Comparison of ENCODE assay signal across 8 mouse cellular contexts in the genomic region with DNA sequence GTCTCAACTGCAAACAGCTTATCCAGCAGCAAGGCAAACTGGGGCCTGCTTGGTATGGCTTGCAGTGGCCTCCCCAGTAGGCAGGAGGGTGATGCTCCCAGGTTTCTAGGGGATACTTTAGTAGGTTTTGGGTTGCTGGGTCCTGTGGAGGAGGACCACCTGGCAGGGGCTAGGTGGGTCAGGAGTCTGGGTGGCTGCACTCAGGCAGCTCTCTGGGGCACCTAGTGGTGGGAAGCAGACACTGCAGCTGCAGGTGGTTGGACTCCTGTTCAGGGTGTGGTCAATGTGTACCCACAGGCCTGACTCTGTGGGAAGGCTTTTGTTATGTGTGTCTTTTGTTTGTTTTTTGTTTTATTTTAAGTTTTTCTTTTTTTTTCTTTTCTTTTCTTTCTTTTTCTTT. TPM values are rescaled to one million over a fixed set of nuclear protein-coding genes. Genes with fewer than 3 reads are reported as not detected.
DNase-seq lines count a peak whose midpoint lies in the region; ATAC-seq and TF ChIP-seq lines count a peak whose summit lies in the region.

No protein-coding gene starts in this region.

- no peak for TF ChIP-seq POLR2A in kidney, adult 2 months (IDR thresholded peaks at IDR 0.05; ENCODE audit: low read depth, low read length)
- TF ChIP-seq POLR2A in ES-Bruce4 (IDR thresholded peaks at IDR 0.05; ENCODE audit: insufficient read depth, low read length), result no peak
- TF ChIP-seq POLR2A in bone marrow macrophage, adult 2 months (IDR thresholded peaks at IDR 0.05; ENCODE audit: borderline replicate concordance, low read depth, low read length), result no peak
- TF ChIP-seq POLR2A in spleen, adult 2 months (IDR thresholded peaks at IDR 0.05; ENCODE audit: low read depth, low read length), result no peak

- TF ChIP-seq CTCF in kidney, adult 2 months (conservative IDR thresholded peaks at IDR 0.05; ENCODE audit: insufficient read depth, insufficient read length, low read depth, low read length), result peak; percentile 77
- peak; percentile 85 for TF ChIP-seq CTCF in ES-Bruce4 (IDR thresholded peaks at IDR 0.05; ENCODE audit: low read depth, low read length)
- peak; percentile 30; the same call in 1 of the 2 replicates for TF ChIP-seq CTCF in bone marrow macrophage, adult 2 months (IDR thresholded peaks at IDR 0.05; ENCODE audit: low read depth, low read length)
- peak; percentile 78; the same call in 1 of the 2 replicates for TF ChIP-seq CTCF in spleen, adult 2 months (IDR thresholded peaks at IDR 0.05; ENCODE audit: extremely low read depth, insufficient read depth, insufficient read length, insufficient replicate concordance)

- no peaks in the 10 kb centered on the region for H3K9me3 ChIP-seq in kidney, embryonic 16.5 days (ENCODE audit: low read length)
- H3K9me3 ChIP-seq in ES-Bruce4 (replicated peaks; ENCODE audit: control insufficient read depth, insufficient read depth, low read length, poor library complexity, severe bottlenecking), result no peaks in the 10 kb centered on the region
- no peaks in the 10 kb centered on the region for H3K9me3 ChIP-seq in hindbrain, embryonic 12.5 days (replicated peaks)

- no peak overlapping the region for H3K4me2 ChIP-seq in kidney, embryonic 16.5 days (replicated peaks; ENCODE audit: low read depth, low read length)
- H3K4me2 ChIP-seq in hindbrain, embryonic 12.5 days (replicated peaks), result no peak overlapping the region

- H3K27ac ChIP-seq in kidney, adult 2 months (ENCODE audit: insufficient read depth, low read depth, low read length), result no peak overlapping the region
- no peak overlapping the region for H3K27ac ChIP-seq in kidney, embryonic 16.5 days (ENCODE audit: low read length)
- no peak overlapping the region for H3K27ac ChIP-seq in ES-Bruce4 (ENCODE audit: insufficient read depth, low read length)
- no peak overlapping the region for H3K27ac ChIP-seq in bone marrow macrophage, adult 2 months (ENCODE audit: insufficient read depth, low read depth, low read length)
- no peak overlapping the region for H3K27ac ChIP-seq in spleen, adult 2 months (ENCODE audit: insufficient read depth, low read length)
- no peak overlapping the region for H3K27ac ChIP-seq in hindbrain, embryonic 12.5 days

- H3K9ac ChIP-seq in kidney, embryonic 16.5 days (replicated peaks; ENCODE audit: low read length), result no peak overlapping the region
- H3K9ac ChIP-seq in ES-Bruce4 (ENCODE audit: low read depth, poor library complexity, severe bottlenecking), result no peak overlapping the region
- H3K9ac ChIP-seq in hindbrain, embryonic 12.5 days, result no peak overlapping the region

- DNase-seq in kidney, adult 2 months, result peak; percentile 78
- peak; percentile 78 to 82 for DNase-seq in kidney, postnatal 4 days
- peak in 1 of 2 experiments; percentile 61 for DNase-seq in spleen, adult 2 months (ENCODE audit: low read depth in 1 of 2, low spot score in 2 of 2)

- H3K27me3 ChIP-seq in kidney, adult 2 months (replicated peaks; ENCODE audit: control insufficient read depth, insufficient read depth, low read length), result no peaks in the 10 kb centered on the region
- H3K27me3 ChIP-seq in kidney, embryonic 16.5 days (ENCODE audit: insufficient read depth, low read length), result peaks cover 48% of the 10 kb centered on the region
- H3K27me3 ChIP-seq in ES-Bruce4 (ENCODE audit: control insufficient read depth, insufficient read depth, low read length, poor library complexity, severe bottlenecking), result no peaks in the 10 kb centered on the region; the same call in 1 of the 2 replicates
- H3K27me3 ChIP-seq in spleen, adult 2 months (ENCODE audit: control insufficient read depth, insufficient read depth, low read length), result peaks cover 27% of the 10 kb centered on the region
- H3K27me3 ChIP-seq in hindbrain, embryonic 12.5 days, result peaks cover 86% of the 10 kb centered on the region

- no peak overlapping the region for H3K4me3 ChIP-seq in kidney, adult 2 months (ENCODE audit: insufficient read depth, low read depth, low read length)
- H3K4me3 ChIP-seq in kidney, embryonic 16.5 days (ENCODE audit: low read length), result no peak overlapping the region
- no peak overlapping the region for H3K4me3 ChIP-seq in ES-Bruce4 (ENCODE audit: low read depth, low read length)
- no peak overlapping the region for H3K4me3 ChIP-seq in bone marrow macrophage, adult 2 months (ENCODE audit: insufficient read depth, low read length)
- no peak overlapping the region for H3K4me3 ChIP-seq in spleen, adult 2 months (ENCODE audit: extremely low read depth, insufficient read depth, insufficient read length)
- no peak overlapping the region for H3K4me3 ChIP-seq in hindbrain, embryonic 12.5 days

- H3K4me1 ChIP-seq in kidney, adult 2 months (ENCODE audit: control insufficient read depth, insufficient read depth, low read length), result peaks cover 18% of the 10 kb centered on the region
- H3K4me1 ChIP-seq in kidney, embryonic 16.5 days (ENCODE audit: insufficient read depth, low read length), result peaks cover 42% of the 10 kb centered on the region
- peaks cover 8% of the 10 kb centered on the region for H3K4me1 ChIP-seq in ES-Bruce4 (ENCODE audit: control insufficient read depth, insufficient read depth, low read length)
- peaks cover 6% of the 10 kb centered on the region; the same call in 1 of the 2 replicates for H3K4me1 ChIP-seq in bone marrow macrophage, adult 2 months (ENCODE audit: control insufficient read depth, insufficient read depth, low read length)
- peaks cover 23% of the 10 kb centered on the region for H3K4me1 ChIP-seq in spleen, adult 2 months (ENCODE audit: control insufficient read depth, insufficient read depth, insufficient read length)
- peaks cover 38% of the 10 kb centered on the region for H3K4me1 ChIP-seq in hindbrain, embryonic 12.5 days

- H3K36me3 ChIP-seq in kidney, adult 2 months (ENCODE audit: control insufficient read depth, insufficient read depth, low read length), result no peaks in the 10 kb centered on the region
- no peaks in the 10 kb centered on the region for H3K36me3 ChIP-seq in kidney, embryonic 16.5 days (ENCODE audit: insufficient read depth, low read length)
- H3K36me3 ChIP-seq in ES-Bruce4 (ENCODE audit: control insufficient read depth, insufficient read depth, low read length, poor library complexity, severe bottlenecking), result no peaks in the 10 kb centered on the region
- H3K36me3 ChIP-seq in spleen, adult 2 months (ENCODE audit: control insufficient read depth, insufficient read depth, low read length), result no peaks in the 10 kb centered on the region
- no peaks in the 10 kb centered on the region for H3K36me3 ChIP-seq in hindbrain, embryonic 12.5 days

- TF ChIP-seq EP300 in ES-Bruce4 (IDR thresholded peaks at IDR 0.05; ENCODE audit: insufficient read depth, low read depth, low read length), result 0 out of 2 replicates have a peak, but pooled peaks have one; percentile 41

- ATAC-seq in kidney, embryonic 16.5 days (ENCODE audit: low FRiP score, low TSS enrichment), result no peak
- ATAC-seq in erythroid progenitor cell, adult 5-6 weeks (replicated peaks; ENCODE audit: low FRiP score, poor library complexity, severe bottlenecking), result no peak; the same call in 1 of the 2 replicates
- ATAC-seq in hindbrain, embryonic 12.5 days (ENCODE audit: low FRiP score), result no peak

RNA-seq across cellular contexts. Expression of a gene that starts 17.7 kb away (rescaled TPM):
- 48.3 and 57.5 TPM in 2 replicates for polyA plus RNA-seq in kidney, adult 2 months (2012; rRNA removed)
- polyA plus RNA-seq in kidney, embryonic 16.5 days (2015; fragmentation: Nextera tagmentation; extraction: Ambion mirVana), result 22.2 and 30.6 TPM in 2 replicates
- 18.8 and 19.3 TPM in 2 replicates for polyA plus RNA-seq in ES-Bruce4 (2011; ENCODE audit: insufficient read depth, insufficient read length, low read depth, missing spikeins)
- 0.44 and 0.97 TPM in 2 replicates for polyA plus RNA-seq in bone marrow macrophage, adult 2 months (2012; ENCODE audit: insufficient read depth, insufficient read length, missing spikeins)
- polyA plus RNA-seq in spleen, adult 2 months (2012; rRNA removed), result 2.1 and 2.7 TPM in 2 replicates
- 0.72 TPM in 1 of 2 replicates, not detected in the other for total RNA-seq in erythroid progenitor cell, adult 5-6 weeks (2015; ENCODE audit: low replicate concordance)
- not detected in 2 replicates for total RNA-seq in erythroid progenitor cell, adult 5-6 weeks (2017; ENCODE audit: low replicate concordance)
- 0.82 and 2.3 TPM in 2 replicates for polyA plus RNA-seq in hindbrain, embryonic 12.5 days (2016; fragmentation: Nextera tagmentation; extraction: Ambion mirVana)

RNA-seq across cellular contexts. Expression of a gene that starts 18.8 kb away (rescaled TPM):
- 3.3 and 4.4 TPM in 2 replicates for polyA plus RNA-seq in kidney, adult 2 months (2012; rRNA removed)
- polyA plus RNA-seq in kidney, embryonic 16.5 days (2015; fragmentation: Nextera tagmentation; extraction: Ambion mirVana), result 1.9 and 3.0 TPM in 2 replicates
- polyA plus RNA-seq in ES-Bruce4 (2011; ENCODE audit: insufficient read depth, insufficient read length, low read depth, missing spikeins), result 1.5 and 2.0 TPM in 2 replicates
- polyA plus RNA-seq in bone marrow macrophage, adult 2 months (2012; ENCODE audit: insufficient read depth, insufficient read length, missing spikeins), result not detected in 2 replicates
- polyA plus RNA-seq in spleen, adult 2 months (2012; rRNA removed), result 17.0 and 27.0 TPM in 2 replicates
- not detected in 2 replicates for total RNA-seq in erythroid progenitor cell, adult 5-6 weeks (2015; ENCODE audit: low replicate concordance)
- 2.0 TPM in 1 of 2 replicates, not detected in the other for total RNA-seq in erythroid progenitor cell, adult 5-6 weeks (2017; ENCODE audit: low replicate concordance)
- polyA plus RNA-seq in hindbrain, embryonic 12.5 days (2016; fragmentation: Nextera tagmentation; extraction: Ambion mirVana), result 0.59 and 0.74 TPM in 2 replicates

RNA-seq across cellular contexts. Expression of a gene that starts 24.2 kb away (rescaled TPM):
- polyA plus RNA-seq in kidney, adult 2 months (2012; rRNA removed), result 0.81 and 1.0 TPM in 2 replicates
- 0.14 and 0.57 TPM in 2 replicates for polyA plus RNA-seq in kidney, embryonic 16.5 days (2015; fragmentation: Nextera tagmentation; extraction: Ambion mirVana)
- 0.39 TPM in 1 of 2 replicates, not detected in the other for polyA plus RNA-seq in ES-Bruce4 (2011; ENCODE audit: insufficient read depth, insufficient read length, low read depth, missing spikeins)
- polyA plus RNA-seq in bone marrow macrophage, adult 2 months (2012; ENCODE audit: insufficient read depth, insufficient read length, missing spikeins), result not detected in 2 replicates
- not detected in 2 replicates for polyA plus RNA-seq in spleen, adult 2 months (2012; rRNA removed)
- total RNA-seq in erythroid progenitor cell, adult 5-6 weeks (2015; ENCODE audit: low replicate concordance), result not detected in 2 replicates
- not detected in 2 replicates for total RNA-seq in erythroid progenitor cell, adult 5-6 weeks (2017; ENCODE audit: low replicate concordance)
- polyA plus RNA-seq in hindbrain, embryonic 12.5 days (2016; fragmentation: Nextera tagmentation; extraction: Ambion mirVana), result 2.4 and 2.9 TPM in 2 replicates

RNA-seq across cellular contexts. Expression of a gene that starts 43.4 kb away (rescaled TPM):
- polyA plus RNA-seq in kidney, adult 2 months (2012; rRNA removed), result 80.2 and 90.1 TPM in 2 replicates
- polyA plus RNA-seq in kidney, embryonic 16.5 days (2015; fragmentation: Nextera tagmentation; extraction: Ambion mirVana), result 75.1 and 76.4 TPM in 2 replicates
- polyA plus RNA-seq in ES-Bruce4 (2011; ENCODE audit: insufficient read depth, insufficient read length, low read depth, missing spikeins), result 49.5 and 52.6 TPM in 2 replicates
- 39.0 and 46.2 TPM in 2 replicates for polyA plus RNA-seq in bone marrow macrophage, adult 2 months (2012; ENCODE audit: insufficient read depth, insufficient read length, missing spikeins)
- polyA plus RNA-seq in spleen, adult 2 months (2012; rRNA removed), result 15.4 and 17.9 TPM in 2 replicates
- total RNA-seq in erythroid progenitor cell, adult 5-6 weeks (2015; ENCODE audit: low replicate concordance), result 15.1 and 30.2 TPM in 2 replicates
- 3.7 and 3.9 TPM in 2 replicates for total RNA-seq in erythroid progenitor cell, adult 5-6 weeks (2017; ENCODE audit: low replicate concordance)
- 128 and 132 TPM in 2 replicates for polyA plus RNA-seq in hindbrain, embryonic 12.5 days (2016; fragmentation: Nextera tagmentation; extraction: Ambion mirVana)

Comparison
In these comparisons a context has a peak if more than half of its experiments do, and no peak if none do; other contexts are left out.
1. CTCF ChIP-seq: peak in every context shown above with its lines; median percentile 85 in ES-Bruce4; 78 in spleen, adult 2 months; 77 in kidney, adult 2 months; 30 in bone marrow macrophage, adult 2 months.